In genomic region chr16:84650646-84651045, GRCm38 (mm10) we compare ENCODE assay signal across 14 mouse cellular contexts.
"Had no signal": no experiment of that assay in that cellular context is flagged by ENCODE, and none has a peak within 500 bp of the region (broad histone marks: within the 10 kb centered on the region; RNA-seq: fewer than 3 reads in every experiment).

No protein-coding gene starts in this region.

- H3K36me3 ChIP-seq: midbrain, embryonic 10.5 days; midbrain, embryonic 13.5 days; midbrain, embryonic 15.5 days; neural tube, embryonic 12.5 days; stomach, embryonic 15.5 days had no signal

- DNase-seq: lung, adult 18-20 months; lung, embryonic 14.5 days; lung, postnatal 10 days; lung, postnatal 4 days; right cerebral cortex, postnatal 14 days; thymus, adult 2 months; thymus, postnatal 25 days; thymus, postnatal 4 days had no signal

- H3K27ac ChIP-seq: midbrain, embryonic 10.5 days; midbrain, embryonic 13.5 days; midbrain, embryonic 15.5 days; neural tube, embryonic 12.5 days; stomach, embryonic 15.5 days; stomach, postnatal 0 days had no signal

- H3K4me1 ChIP-seq: midbrain, embryonic 10.5 days; midbrain, embryonic 13.5 days; midbrain, embryonic 15.5 days; neural tube, embryonic 12.5 days; stomach, embryonic 15.5 days had no signal

- H3K4me2 ChIP-seq: lung, embryonic 14.5 days; midbrain, embryonic 13.5 days; midbrain, embryonic 15.5 days; neural tube, embryonic 12.5 days; stomach, embryonic 15.5 days had no signal

- H3K4me3 ChIP-seq: midbrain, embryonic 10.5 days; midbrain, embryonic 13.5 days; midbrain, embryonic 15.5 days; neural tube, embryonic 12.5 days; stomach, embryonic 15.5 days had no signal

- H3K9me3 ChIP-seq: midbrain, embryonic 10.5 days; midbrain, embryonic 13.5 days; midbrain, embryonic 15.5 days; neural tube, embryonic 12.5 days; stomach, embryonic 15.5 days had no signal

- H3K27me3 ChIP-seq: midbrain, embryonic 13.5 days; midbrain, embryonic 15.5 days; neural tube, embryonic 12.5 days; stomach, embryonic 15.5 days had no signal

- H3K9ac ChIP-seq: lung, embryonic 14.5 days; midbrain, embryonic 13.5 days; midbrain, embryonic 15.5 days; neural tube, embryonic 12.5 days; stomach, embryonic 15.5 days had no signal
